Mouse (Mus musculus) MEL (cell line): ENCODE results near the gene Hdac11. TPM values are rescaled to one million over a fixed set of nuclear protein-coding genes. Genes with fewer than 3 reads are reported as not detected.

Source experiments
- DNase-seq: peaks from one replicate; pipeline ENCODE4 v3.0.0; 2011; ENCODE audit warnings: low read depth, low spot score
- H3K27ac ChIP-seq: 2 replicates; pipeline ENCODE4 v1.5.1; 2012; ENCODE audit warnings: low read depth, mild to moderate bottlenecking, control low read depth, low read length, moderate library complexity; ENCODE audit not compliant: control insufficient read depth
- H3K27me3 ChIP-seq, 2 experiments: fragments of 150-350 bp in 1 of 2; sonication (generic) in 1 of 2; 2 replicates each; pipeline ENCODE4 v1.6.1; 2012; ENCODE audit warnings: low read length in 2 of 2, mild to moderate bottlenecking in 2 of 2, improper control_type of control experiment in 1 of 2, moderate library complexity in 1 of 2; ENCODE audit not compliant: insufficient read depth in 2 of 2, control insufficient read depth in 1 of 2
- H3K36me3 ChIP-seq, 2 experiments: 2 replicates each; pipeline ENCODE4 v1.6.1; 2012 to 2014; ENCODE audit warnings: low read length in 2 of 2, improper control_type of control experiment in 1 of 2, inconsistent platforms in 1 of 2, mild to moderate bottlenecking in 1 of 2; ENCODE audit not compliant: insufficient read depth in 2 of 2, control insufficient read depth in 1 of 2
- H3K4me1 ChIP-seq, 2 experiments: fragments of 150-350 bp in 1 of 2; sonication (generic) in 1 of 2; 2 replicates each; pipeline ENCODE4 v1.6.1; 2012; ENCODE audit warnings: low read length in 2 of 2, improper control_type of control experiment in 1 of 2, mild to moderate bottlenecking in 1 of 2; ENCODE audit not compliant: insufficient read depth in 2 of 2, control insufficient read depth in 1 of 2
- H3K4me3 ChIP-seq, 2 experiments: fragments of 150-350 bp in 1 of 2; sonication (generic) in 1 of 2; 2 replicates each; pipeline ENCODE4 v1.5.1; 2012; ENCODE audit warnings: low read depth in 2 of 2, low read length in 2 of 2, mild to moderate bottlenecking in 2 of 2, moderate library complexity in 2 of 2, control low read depth in 1 of 2, improper control_type of control experiment in 1 of 2; ENCODE audit not compliant: control insufficient read depth in 1 of 2, insufficient read depth in 1 of 2
- H3K79me2 ChIP-seq: 2 replicates; pipeline ENCODE4 v1.6.1; 2012; ENCODE audit warnings: mild to moderate bottlenecking, low read length, moderate library complexity; ENCODE audit not compliant: control insufficient read depth, poor library complexity, insufficient read depth
- H3K9ac ChIP-seq: 2 replicates; pipeline ENCODE4 v1.6.1; 2012; ENCODE audit warnings: low read depth, mild to moderate bottlenecking, control low read depth, low read length, moderate library complexity; ENCODE audit not compliant: control insufficient read depth, poor library complexity, severe bottlenecking
- H3K9me3 ChIP-seq: fragments of 150-350 bp; sonication (generic); replicated peaks from 2 replicates; pipeline ENCODE4 v1.6.1; 2012; ENCODE audit warnings: mild to moderate bottlenecking, low read length, improper control_type of control experiment, moderate library complexity; ENCODE audit not compliant: insufficient read depth
- CHD1 ChIP-seq: IDR thresholded peaks from 2 replicates; pipeline ENCODE4 v1.6.1; 2012; ENCODE audit warnings: low read depth, mild to moderate bottlenecking, inconsistent platforms, low read length, improper control_type of control experiment
- CTCF ChIP-seq, 3 experiments: IDR thresholded peaks in 2 of 3; conservative IDR thresholded peaks in 1 of 3; 2 replicates each; pipeline ENCODE4 v1.5.1; 2011 to 2012; ENCODE audit warnings: low read length in 3 of 3, low read depth in 2 of 3, mild to moderate bottlenecking in 2 of 3, improper control_type of control experiment in 1 of 3, inconsistent platforms in 1 of 3, mixed read lengths in 1 of 3, moderate library complexity in 1 of 3; ENCODE audit not compliant: control insufficient read depth in 1 of 3, insufficient read depth in 1 of 3, poor library complexity in 1 of 3, severe bottlenecking in 1 of 3
- EP300 ChIP-seq, 2 experiments: IDR thresholded peaks; 2 replicates each; pipeline ENCODE4 v1.6.1; 2011; ENCODE audit warnings: improper control_type of control experiment in 2 of 2, low read length in 2 of 2, low read depth in 1 of 2, mild to moderate bottlenecking in 1 of 2
- MAZ ChIP-seq: IDR thresholded peaks from 2 replicates; pipeline ENCODE4 v1.6.1; 2012; ENCODE audit warnings: low read depth, mild to moderate bottlenecking, inconsistent platforms, low read length, improper control_type of control experiment
- MYB ChIP-seq: IDR thresholded peaks from 2 replicates; pipeline ENCODE4 v1.6.1; 2011; ENCODE audit warnings: mild to moderate bottlenecking, low read depth, low read length, improper control_type of control experiment
- RAD21 ChIP-seq: IDR thresholded peaks from 2 replicates; pipeline ENCODE4 v1.6.1; 2011; ENCODE audit warnings: mild to moderate bottlenecking, low read depth, low read length, improper control_type of control experiment
- SIN3A ChIP-seq: IDR thresholded peaks from 2 replicates; pipeline ENCODE4 v1.6.1; 2012; ENCODE audit warnings: low read length, improper control_type of control experiment, inconsistent platforms
- SMC3 ChIP-seq: IDR thresholded peaks from 2 replicates; pipeline ENCODE4 v1.6.1; 2011; ENCODE audit warnings: low read depth, low read length, improper control_type of control experiment
- USF1 ChIP-seq: IDR thresholded peaks from 2 replicates; pipeline ENCODE4 v1.6.1; 2014; ENCODE audit warnings: low read depth, mild to moderate bottlenecking, inconsistent platforms, low read length, improper control_type of control experiment, moderate library complexity
- ZC3H11A ChIP-seq: IDR thresholded peaks from 2 replicates; pipeline ENCODE4 v1.6.1; 2012; ENCODE audit warnings: low read depth, mild to moderate bottlenecking, inconsistent platforms, low read length, improper control_type of control experiment
- ZKSCAN1 ChIP-seq: IDR thresholded peaks from 2 replicates; pipeline ENCODE4 v1.6.1; 2012; ENCODE audit warnings: low read depth, mild to moderate bottlenecking, inconsistent platforms, low read length, improper control_type of control experiment, moderate library complexity
- ZMIZ1 ChIP-seq: IDR thresholded peaks from 2 replicates; pipeline ENCODE4 v1.6.1; 2012; ENCODE audit warnings: low read depth, mild to moderate bottlenecking, inconsistent platforms, low read length, improper control_type of control experiment, moderate library complexity
- ZNF384 ChIP-seq: IDR thresholded peaks from 2 replicates; pipeline ENCODE4 v1.6.1; 2012; ENCODE audit warnings: low read depth, mild to moderate bottlenecking, inconsistent platforms, low read length, improper control_type of control experiment
- polyA plus RNA-seq, 2 experiments: library from polyadenylated mRNA; stranded (reverse) in 1 of 2; unstranded in 1 of 2; fragments of >175 nt in 1 of 2; fragments of >200 nt in 1 of 2; gene quantifications; 2 replicates each; pipeline versions ENCODE4 v1.2.1 to v1.2.4; 2012; ENCODE audit warnings: low replicate concordance in 2 of 2, low read depth in 1 of 2; ENCODE audit not compliant: insufficient read length in 2 of 2, insufficient read depth in 1 of 2, missing spikeins in 1 of 2
- total RNA-seq: library from RNA; depleted of rRNA; stranded (reverse); fragments of 300-350 nt; gene quantifications from 2 replicates; pipeline ENCODE4 v1.2.3, GENCODE M21; 2012

Gene Hdac11
- total and polyA plus RNA-seq, 3 experiments: 3.3 to 6.0 TPM; not detected in 1

DNA sequence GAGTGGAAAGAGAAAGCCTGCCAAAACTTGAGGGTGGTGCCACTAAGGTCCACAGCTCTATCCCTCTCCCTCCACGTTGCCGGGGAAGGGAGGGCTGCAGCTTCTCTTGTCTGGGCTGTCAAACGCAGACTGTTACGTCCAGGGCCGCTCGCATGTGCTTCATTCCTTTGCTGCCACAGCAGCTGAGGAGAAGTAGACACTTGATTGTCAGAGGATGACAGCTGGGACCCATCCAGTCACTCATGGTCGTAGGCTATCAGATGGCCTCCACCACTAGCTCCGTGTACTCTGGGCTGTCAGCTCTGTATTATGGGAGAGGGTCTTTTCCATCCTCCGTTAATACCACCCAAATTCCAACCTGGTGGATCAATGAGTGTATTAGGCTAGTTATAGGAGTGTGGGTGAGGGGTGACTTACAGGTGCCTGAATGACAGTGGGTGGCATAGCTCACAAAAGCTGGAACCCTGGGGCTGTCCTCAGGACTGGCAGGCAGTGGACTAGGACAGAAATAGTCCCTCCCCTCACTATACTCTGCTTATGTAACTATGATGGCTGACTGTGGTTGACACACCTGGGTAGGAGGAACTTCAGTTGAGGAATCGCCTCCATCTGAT lies 19.0 kb upstream of the Hdac11 start:
- TF ChIP-seq ZMIZ1 (no peak), USF1 (no peak), ZKSCAN1 (no peak)
- Histone ChIP-seq H3K9ac (no peak overlapping the region), H3K79me2 (no peaks in the 10 kb centered on the region), H3K4me3 (no peak overlapping the region), H3K27ac (no peak overlapping the region), H3K9me3 (no peaks in the 10 kb centered on the region), H3K36me3 (0 out of 4 replicates have a peak, but pooled peaks cover 0 to 2% of the 10 kb centered on the region in 2 experiments), H3K27me3 (no peaks in the 10 kb centered on the region; a peak in 2 of 4 replicates), H3K4me1 (peaks cover 0 to 4% of the 10 kb centered on the region in 2 experiments; a peak in 1 of 4 replicates)
- DNase-seq: no peak

DNA sequence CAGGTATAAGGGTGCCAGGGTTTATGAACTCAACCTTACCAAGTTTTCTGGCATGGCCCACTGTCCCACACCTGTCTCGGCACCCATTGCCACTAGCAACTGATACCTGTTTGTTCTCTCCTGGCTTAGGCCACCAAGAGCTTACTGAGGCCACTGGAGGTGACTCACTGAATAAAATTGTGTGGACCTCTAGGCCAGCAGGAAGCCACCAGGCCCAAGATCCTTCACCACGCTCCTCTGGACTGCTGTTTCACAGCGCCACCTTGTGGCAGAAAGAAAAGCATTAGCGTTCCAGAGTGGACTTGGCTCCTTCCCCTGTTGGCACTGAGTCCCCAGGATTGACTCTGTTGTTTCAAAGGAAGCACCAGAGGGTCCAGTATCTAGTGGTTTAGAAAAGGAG lies 16.6 kb upstream of the Hdac11 start:
- Histone ChIP-seq H3K9ac (no peak overlapping the region), H3K9me3 (no peaks in the 10 kb centered on the region), H3K27me3 (no peaks in the 10 kb centered on the region; a peak in 2 of 4 replicates), H3K36me3 (no peaks in the 10 kb centered on the region), H3K79me2 (no peaks in the 10 kb centered on the region), H3K4me3 (no peak overlapping the region), H3K27ac (no peak overlapping the region), H3K4me1 (no peaks in the 10 kb centered on the region)
- TF ChIP-seq CTCF (IDR thresholded peaks at IDR 0.05 in 2 of 3, conservative IDR thresholded peaks at IDR 0.05 in 1 of 3; ENCODE audit: control insufficient read depth in 1 of 3, insufficient read depth in 1 of 3, low read depth in 2 of 3, low read length in 3 of 3, poor library complexity in 1 of 3, severe bottlenecking in 1 of 3) (peak; percentile 77 to 96 (median 88)), RAD21 (peak; percentile 92), ZC3H11A (peak; percentile 82), SMC3 (peak; percentile 93), MAZ (no peak), CHD1 (no peak)
- DNase-seq: peak; percentile 74

DNA sequence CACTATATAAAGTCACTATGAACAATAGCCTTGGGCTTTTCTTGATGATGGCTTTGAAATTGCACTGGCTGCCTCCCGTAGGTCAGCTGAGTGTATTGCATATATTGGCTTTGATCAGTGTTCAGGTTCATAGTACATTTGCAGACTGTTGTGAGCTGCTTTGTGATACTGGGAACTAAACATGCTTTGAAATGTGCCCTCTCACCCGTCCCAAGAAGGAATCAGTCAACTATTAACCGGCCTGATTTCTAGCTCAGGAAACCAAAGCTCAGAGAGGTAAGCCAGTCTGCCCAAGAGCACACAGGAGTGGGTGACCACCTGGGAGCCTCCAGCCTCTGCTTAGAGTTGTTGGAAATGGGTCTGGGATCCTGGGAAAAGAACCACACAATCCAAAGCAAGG lies 11.4 kb upstream of the Hdac11 start:
- H3K27ac ChIP-seq: no peak overlapping the region
- H3K27me3 ChIP-seq: peaks cover 0 to 1% of the 10 kb centered on the region in 2 experiments; a peak in 1 of 4 replicates
- H3K36me3 ChIP-seq: no peaks in the 10 kb centered on the region
- H3K79me2 ChIP-seq: no peaks in the 10 kb centered on the region
- H3K9me3 ChIP-seq: no peaks in the 10 kb centered on the region
- TF ChIP-seq ZKSCAN1 (no peak), EP300 (IDR thresholded peaks at IDR 0.05; ENCODE audit: low read depth in 1 of 2, low read length in 2 of 2) (no peak), CTCF (IDR thresholded peaks at IDR 0.05 in 2 of 3, conservative IDR thresholded peaks at IDR 0.05 in 1 of 3; ENCODE audit: control insufficient read depth in 1 of 3, insufficient read depth in 1 of 3, low read depth in 2 of 3, low read length in 3 of 3, poor library complexity in 1 of 3, severe bottlenecking in 1 of 3) (0 out of 6 replicates have a peak, but pooled peaks of 1 of the 3 experiments have one; percentile 1), ZNF384 (no peak), SIN3A (no peak), MYB (no peak)
- no peak for DNase-seq
- H3K9ac ChIP-seq: no peak overlapping the region
- H3K4me1 ChIP-seq: no peaks in the 10 kb centered on the region
- no peak overlapping the region for H3K4me3 ChIP-seq
